Comparison of ENCODE assay signal across 31 mouse cellular contexts in genomic region chr14:20245318-20245717, GRCm38 (mm10). TPM values are rescaled to one million over a fixed set of nuclear protein-coding genes. Genes with fewer than 3 reads are reported as not detected.
DNase-seq lines count a peak whose midpoint lies in the region; ATAC-seq and TF ChIP-seq lines count a peak whose summit lies in the region.
"Had no signal": no experiment of that assay in that cellular context is flagged by ENCODE, and none has a peak within 500 bp of the region (broad histone marks: within the 10 kb centered on the region; RNA-seq: fewer than 3 reads in every experiment).

No protein-coding gene starts in this region.

- intact Hi-C loops in gastrocnemius, postnatal 14 days (cut with DNase I; ENCODE audit: low total_unique reads) = no loop called here

- no peaks in the 10 kb centered on the region for H3K36me3 ChIP-seq in liver, adult 2 months (ENCODE audit: control insufficient read depth, insufficient read depth, low read length)
- H3K36me3 ChIP-seq in liver, embryonic 12.5 days = no peaks in the 10 kb centered on the region
- H3K36me3 ChIP-seq: hindbrain, embryonic 13.5 days; limb, embryonic 12.5 days; liver, embryonic 13.5 days; midbrain, embryonic 12.5 days had no signal

- no peak for ATAC-seq in liver, embryonic 12.5 days

- H3K27me3 ChIP-seq in liver, adult 2 months (ENCODE audit: control insufficient read depth, insufficient read depth, low read length) = no peaks in the 10 kb centered on the region
- H3K27me3 ChIP-seq in liver, embryonic 12.5 days (replicated peaks) = 0 out of 2 replicates have a peak, but pooled peaks cover 3% of the 10 kb centered on the region
- H3K27me3 ChIP-seq: hindbrain, embryonic 13.5 days; limb, embryonic 12.5 days; liver, embryonic 13.5 days had no signal

- no peak overlapping the region for H3K9ac ChIP-seq in liver, adult 2 months (ENCODE audit: low read depth, low read length)
- H3K9ac ChIP-seq in liver, embryonic 12.5 days = no peak overlapping the region
- H3K9ac ChIP-seq: hindbrain, embryonic 13.5 days; limb, embryonic 12.5 days; liver, embryonic 13.5 days; midbrain, embryonic 12.5 days had no signal

- WGBS in liver, adult 2 months = 28% methylated on average over 2 of the region's 2 CpGs
- 40% methylated on average over 2 of the region's 2 CpGs for WGBS in liver, embryonic 12.5 days (ENCODE audit: insufficient replicate concordance)

- DNase-seq in gastrocnemius, adult 18-20 months (ENCODE audit: low spot score) = peak; percentile 52
- DNase-seq in gastrocnemius, postnatal 4 days (ENCODE audit: low spot score in 2 of 2) = no peak
- no peak for DNase-seq in liver, adult 2 months (ENCODE audit: extremely low read depth, low read depth, low spot score)
- DNase-seq in gastrocnemius, postnatal 14 days = peak; percentile 69
- peak; percentile 48 for DNase-seq in testis, postnatal 14 days (ENCODE audit: low spot score)
- DNase-seq in embryo, embryonic 10 days (ENCODE audit: low spot score) = no peak
- DNase-seq: adrenal gland, postnatal 10 days; cerebellum, adult 11-12 months; cerebellum, postnatal 10 days; kidney, adult 8-10 months; kidney, postnatal 36 days; layer of hippocampus, postnatal 36 days; liver, embryonic 13.5 days; lung, adult 2 months; lung, postnatal 14 days; thymus, adult 18-20 months; thymus, postnatal 36 days had no signal

- no peak overlapping the region for H3K4me3 ChIP-seq in liver, adult 2 months (ENCODE audit: insufficient read depth, low read depth, low read length)
- no peak overlapping the region for H3K4me3 ChIP-seq in liver, embryonic 12.5 days
- H3K4me3 ChIP-seq: hindbrain, embryonic 13.5 days; limb, embryonic 12.5 days; liver, embryonic 13.5 days; midbrain, embryonic 12.5 days had no signal

- no peak for TF ChIP-seq POLR2A in liver, adult 2 months (IDR thresholded peaks at IDR 0.05; ENCODE audit: extremely low read depth, insufficient read depth, low read length)

- no peak for TF ChIP-seq CTCF in liver, adult 2 months (IDR thresholded peaks at IDR 0.05; ENCODE audit: low read depth, low read length)

- no peaks in the 10 kb centered on the region; the same call in 1 of the 2 replicates for H3K9me3 ChIP-seq in liver, embryonic 12.5 days (replicated peaks)
- H3K9me3 ChIP-seq: hindbrain, embryonic 13.5 days; liver, embryonic 13.5 days; midbrain, embryonic 12.5 days had no signal

- peaks cover 15% of the 10 kb centered on the region for H3K4me1 ChIP-seq in liver, adult 2 months (ENCODE audit: control insufficient read depth, insufficient read depth, low read length)
- H3K4me1 ChIP-seq in liver, embryonic 12.5 days = no peaks in the 10 kb centered on the region
- H3K4me1 ChIP-seq: limb, embryonic 12.5 days; liver, embryonic 13.5 days had no signal

- 0 out of 2 replicates have a peak overlapping the region, but pooled peaks have one; percentile 4 for H3K27ac ChIP-seq in liver, adult 2 months (replicated peaks; ENCODE audit: insufficient read depth, low read depth, low read length)
- H3K27ac ChIP-seq in liver, embryonic 12.5 days = no peak overlapping the region
- H3K27ac ChIP-seq: hindbrain, embryonic 13.5 days; limb, embryonic 12.5 days; liver, embryonic 13.5 days; midbrain, embryonic 12.5 days had no signal

- H3K4me2 ChIP-seq in liver, embryonic 12.5 days = no peak overlapping the region
- H3K4me2 ChIP-seq: heart, embryonic 11.5 days; hindbrain, embryonic 13.5 days; limb, embryonic 12.5 days; liver, embryonic 13.5 days; midbrain, embryonic 12.5 days had no signal

- no peaks in the 10 kb centered on the region for H3K79me2 ChIP-seq in liver, adult 2 months (ENCODE audit: control insufficient read depth, insufficient read depth, low read length)

RNA-seq across cellular contexts. Expression of gene Kcnk16, which starts 23.7 kb away (rescaled TPM):
- total RNA-seq in gastrocnemius, adult 18-20 months (2021) = not detected
- not detected for total RNA-seq in gastrocnemius, postnatal 4 days (2021)
- total RNA-seq in liver, adult 2 months (2014; rRNA removed) = not detected in 2 replicates
- polyA plus RNA-seq in liver, adult 2 months (2012; rRNA removed) = not detected in 2 replicates
- polyA plus RNA-seq in liver, embryonic 12.5 days (2016; fragmentation: Nextera tagmentation; extraction: Ambion mirVana) = 1.4 and 1.7 TPM in 2 replicates
- not detected for total RNA-seq in gastrocnemius, postnatal 14 days (2021)
- total RNA-seq: adrenal gland, postnatal 10 days; layer of hippocampus, adult 8-10 months; layer of hippocampus, postnatal 36 days; left cerebral cortex, postnatal 14 days; megakaryocyte, adult 5-6 weeks; MEL; neutrophil, adult 5-6 weeks had no signal
- polyA plus RNA-seq: C2C12; cortical plate, adult 2 months; forebrain, embryonic 11.5 days; heart, embryonic 11.5 days; heart, postnatal 0 days; hindbrain, embryonic 13.5 days; limb, embryonic 12.5 days; lung, adult 2 months; midbrain, embryonic 12.5 days had no signal

RNA-seq across cellular contexts. Expression of gene Nudt13, which starts 49.2 kb away (rescaled TPM):
- 10 to 100 TPM; 29.7 to 32.8 TPM for total RNA-seq in gastrocnemius, adult 18-20 months (2021)
- 10 to 100 TPM; 17.1 to 21.1 TPM for total RNA-seq in gastrocnemius, postnatal 4 days (2021)
- total RNA-seq in liver, adult 2 months (2014; rRNA removed) = 10.0 and 10.7 TPM in 2 replicates
- polyA plus RNA-seq in liver, adult 2 months (2012; rRNA removed) = 10.0 and 13.7 TPM in 2 replicates
- 7.8 and 9.3 TPM in 2 replicates for polyA plus RNA-seq in liver, embryonic 12.5 days (2016; fragmentation: Nextera tagmentation; extraction: Ambion mirVana)
- 10 to 100 TPM; 20.5 to 27.9 TPM for total RNA-seq in gastrocnemius, postnatal 14 days (2021)

Comparison
In these comparisons a context has a peak if more than half of its experiments do, and no peak if none do; other contexts are left out.
1. DNase-seq: peak in gastrocnemius, adult 18-20 months (single experiment), gastrocnemius, postnatal 14 days (single experiment) and testis, postnatal 14 days (single experiment); none in gastrocnemius, postnatal 4 days (0 of 2), liver, adult 2 months (single experiment) and embryo, embryonic 10 days (single experiment).